Mouse (Mus musculus) CD4-positive naive resting alpha-beta T cell, adult 57 days (primary cell): ENCODE results near the gene Deup1. TPM values are rescaled to one million over a fixed set of nuclear protein-coding genes. Genes with fewer than 3 reads are reported as not detected.

Experiments used
- total RNA-seq: library from RNA; stranded (reverse); gene quantifications from one replicate; pipeline ENCODE4 v1.2.4, GENCODE M21; 2023

The Deup1 gene
- not detected for total RNA-seq

DNA sequence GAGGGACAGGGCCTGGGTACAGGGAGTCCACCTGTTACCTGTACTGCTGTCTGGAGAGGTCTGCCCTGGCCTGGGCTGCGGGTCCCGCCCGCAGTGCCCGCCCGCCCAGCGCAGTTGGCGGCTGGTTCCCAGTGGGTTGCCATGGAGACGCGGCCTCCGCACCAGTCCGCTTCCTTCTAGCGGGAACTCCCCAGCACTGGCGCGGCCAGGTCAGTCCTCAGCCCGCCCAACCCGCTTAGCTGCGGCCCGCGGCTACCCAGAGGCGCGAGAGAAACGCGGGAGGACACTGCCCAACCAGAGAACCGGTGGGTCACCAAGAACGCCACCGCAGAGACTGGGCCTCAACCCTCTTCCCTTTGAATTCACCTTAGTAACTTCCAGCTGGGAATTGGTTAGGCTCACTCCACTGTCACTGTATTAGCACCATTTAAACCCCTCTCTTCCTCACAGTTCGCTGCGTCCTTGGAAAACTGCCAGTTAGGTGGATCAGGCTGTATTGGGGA is at the start of gene Deup1:
TSS of gene Deup1 (minus strand) at position 149 of the 503 bp plus-strand sequence.

Other genes starting within 250 kb of the Deup1 start
- gene Smco4, start 134.5 kb downstream of the Deup1 start, total RNA-seq, result 13.6 TPM
- gene Slc36a4, start 81.8 kb upstream of the Deup1 start, total RNA-seq, result 9.2 TPM
- not detected for gene Mtnr1b, start 246.6 kb upstream of the Deup1 start, total RNA-seq